Mouse (Mus musculus) megakaryocyte-erythroid progenitor cell, adult 5-6 weeks (primary cell): ENCODE data around the gene Xpa. TPM values are rescaled to one million over a fixed set of nuclear protein-coding genes. Genes with fewer than 3 reads are reported as not detected.
"Not testable (repeated sequence)": the region's sequence is repeated elsewhere in the genome, so short reads cannot be mapped to it uniquely, and the experiment has no call there.

Source experiments
- ATAC-seq: replicated peaks from 2 replicates; pipeline ENCODE4 v1.8.0; 2016; ENCODE audit warnings: mild to moderate bottlenecking, inconsistent platforms; ENCODE audit not compliant: severe bottlenecking, poor library complexity, low FRiP score, low TSS enrichment
- total RNA-seq, 2 experiments: library from RNA; stranded (forward) in 1 of 2; stranded (reverse) in 1 of 2; fragments of 200-1000, 215-1000 nt in 1 of 2; fragments of >200 nt in 1 of 2; fragmentation: Nextera tagmentation in 1 of 2; gene quantifications; 2 replicates each; pipeline ENCODE4 v1.2.3; 2014 to 2017

The Xpa gene
- total RNA-seq (2014; fragmentation: Nextera tagmentation): 11.1 and 26.6 TPM in 2 replicates
- 32.6 and 60.5 TPM in 2 replicates for total RNA-seq (2017)

DNA sequence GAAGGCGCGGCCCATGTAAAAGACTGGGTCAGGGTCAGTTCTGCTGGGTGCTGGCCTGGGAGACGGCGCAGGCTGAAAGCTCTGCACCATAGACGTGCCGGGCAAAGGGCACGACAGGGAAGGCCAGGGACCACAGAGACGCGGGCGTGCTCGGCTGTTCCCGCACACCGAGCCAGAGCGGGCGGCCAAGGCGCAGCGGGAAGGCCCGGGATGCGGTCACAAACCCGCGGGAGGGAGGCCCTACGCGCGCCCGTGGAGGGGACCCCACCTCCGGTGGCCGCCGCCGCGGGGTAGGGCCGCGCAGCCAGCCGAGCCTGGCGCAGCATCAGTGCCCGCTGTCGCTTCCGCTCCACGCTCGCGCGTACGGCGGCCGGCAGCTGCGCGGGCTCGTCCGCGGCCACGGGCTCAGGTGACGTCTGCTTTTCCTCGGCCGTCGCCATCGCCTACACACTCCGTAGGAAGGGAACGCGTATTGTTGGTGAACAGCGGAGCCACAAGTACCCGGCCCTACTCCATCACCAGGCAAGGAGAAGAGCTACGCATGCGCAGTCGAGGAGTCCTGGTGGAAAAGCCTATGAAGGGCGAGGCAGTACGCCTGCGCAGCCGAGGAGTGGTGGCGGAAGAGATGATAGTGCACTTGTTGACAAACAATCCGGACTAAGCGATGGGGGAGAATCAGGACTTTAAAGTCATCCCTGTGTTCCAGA, at the start of gene Xpa:
Gene Xpa, minus strand, starts transcription at position 531 of the 707 bp plus-strand sequence.
- peak; percentile 95 for ATAC-seq

DNA sequence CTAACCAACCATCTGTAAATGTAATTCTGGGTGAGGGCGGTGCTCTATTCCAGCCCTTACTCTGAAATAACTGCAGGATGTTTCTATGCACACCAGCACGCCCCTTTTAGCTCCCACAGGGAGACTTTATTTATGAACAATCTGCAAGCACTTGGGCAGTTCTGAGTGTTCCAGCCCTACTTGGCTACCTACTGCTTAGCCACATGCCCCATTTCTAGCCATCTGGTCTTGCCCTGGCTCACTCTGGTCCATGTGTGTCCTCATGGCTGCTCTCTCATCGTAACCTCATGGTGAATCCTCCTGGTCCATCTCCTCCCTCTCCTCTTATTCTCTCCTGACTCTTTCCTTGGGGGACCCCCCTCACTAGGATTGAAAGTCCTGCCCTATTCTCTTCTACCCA, 39.8 kb upstream of the Xpa start:
- ATAC-seq: no peak

DNA sequence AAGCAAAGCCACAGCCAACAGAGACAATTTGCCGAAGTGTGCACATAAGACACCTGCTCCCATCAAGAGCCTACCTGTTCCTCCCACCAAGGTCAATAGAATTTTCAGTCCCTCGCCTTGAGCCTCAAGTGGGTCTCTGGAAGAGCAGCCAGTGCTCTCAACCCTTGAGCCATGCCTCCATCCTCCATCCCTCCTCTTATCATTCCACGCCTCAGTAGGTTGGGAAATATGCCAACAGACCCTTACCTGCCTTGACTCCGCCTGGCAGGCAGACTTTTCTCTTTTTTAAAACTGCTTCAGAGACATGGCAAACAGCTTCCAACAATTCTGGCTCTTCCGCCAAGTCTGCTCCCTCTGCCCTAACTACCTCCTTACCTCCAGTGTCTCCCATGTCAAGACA, 38.6 kb upstream of the Xpa start:
- ATAC-seq: no peak

DNA sequence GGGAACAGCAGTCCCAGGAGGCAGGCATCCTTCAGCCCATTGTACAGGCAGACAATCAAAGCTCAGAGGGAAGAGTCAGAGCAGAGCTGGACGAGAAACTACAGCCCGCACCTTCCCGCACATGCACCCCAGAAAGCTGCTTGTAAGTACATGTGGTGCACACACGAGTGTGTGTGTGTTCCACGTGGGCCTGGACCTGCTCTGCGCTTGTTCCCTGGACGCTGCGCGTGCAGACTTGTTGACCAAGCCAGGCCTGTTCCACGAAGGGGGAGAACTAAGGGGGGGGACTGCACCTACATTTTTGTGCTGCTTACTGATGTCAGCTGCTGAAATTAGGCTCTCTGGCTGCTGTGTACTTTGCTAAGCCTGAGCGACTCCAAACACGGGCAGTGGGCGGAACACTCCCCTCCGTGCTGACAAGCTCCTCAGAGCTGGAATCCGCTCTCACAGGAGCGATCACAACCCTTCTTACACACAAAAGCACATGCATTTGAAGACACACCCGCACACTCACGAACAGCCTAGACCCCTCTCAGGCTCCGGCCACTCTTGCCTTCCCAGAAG, 30.9 kb upstream of the Xpa start:
- ATAC-seq: no peak

DNA sequence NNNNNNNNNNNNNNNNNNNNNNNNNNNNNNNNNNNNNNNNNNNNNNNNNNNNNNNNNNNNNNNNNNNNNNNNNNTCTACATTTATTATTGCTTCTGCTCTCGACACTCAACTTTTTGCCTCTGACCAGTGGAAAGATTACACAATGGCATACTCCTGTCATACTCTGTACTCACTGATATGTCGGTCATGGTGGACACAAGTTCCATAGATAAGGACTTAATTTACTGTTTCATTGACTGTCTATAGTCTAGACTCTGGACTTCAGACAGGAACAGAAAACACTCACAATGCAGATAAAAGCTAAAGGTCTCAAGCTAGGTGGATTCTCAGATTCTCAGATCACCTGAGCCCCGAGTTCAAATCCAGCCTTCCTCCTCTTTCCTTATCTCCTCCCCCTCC, 25.0 kb upstream of the Xpa start:
- no peak for ATAC-seq

DNA sequence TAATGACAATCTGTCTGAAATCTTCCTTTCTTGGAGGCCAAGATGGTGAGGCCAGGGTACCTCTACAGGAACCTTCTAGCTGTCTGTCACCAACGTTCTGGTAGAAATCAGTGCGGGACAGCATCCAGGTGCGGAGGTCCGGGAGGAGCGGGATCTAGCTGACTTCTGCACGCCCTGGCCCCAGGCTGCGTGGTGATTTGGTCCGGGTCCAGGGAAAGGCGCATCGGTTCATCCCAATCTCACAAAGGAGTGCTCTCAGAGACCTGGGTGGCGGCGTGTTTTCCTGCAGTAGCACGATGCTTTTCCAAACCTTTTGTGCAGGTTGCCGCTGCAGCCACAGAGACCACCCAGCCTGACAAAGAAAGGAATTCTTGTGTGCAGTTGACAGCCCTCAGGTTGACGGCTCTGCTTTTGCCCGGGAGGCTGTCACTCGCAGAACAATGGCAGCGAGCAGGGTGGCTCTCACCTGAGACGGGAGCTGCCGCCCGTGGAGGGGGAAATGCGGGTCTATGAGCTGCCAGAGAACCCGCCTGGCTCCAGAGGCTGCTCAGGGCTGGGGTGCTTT, 6.5 kb upstream of the Xpa start:
- ATAC-seq: no peak

DNA sequence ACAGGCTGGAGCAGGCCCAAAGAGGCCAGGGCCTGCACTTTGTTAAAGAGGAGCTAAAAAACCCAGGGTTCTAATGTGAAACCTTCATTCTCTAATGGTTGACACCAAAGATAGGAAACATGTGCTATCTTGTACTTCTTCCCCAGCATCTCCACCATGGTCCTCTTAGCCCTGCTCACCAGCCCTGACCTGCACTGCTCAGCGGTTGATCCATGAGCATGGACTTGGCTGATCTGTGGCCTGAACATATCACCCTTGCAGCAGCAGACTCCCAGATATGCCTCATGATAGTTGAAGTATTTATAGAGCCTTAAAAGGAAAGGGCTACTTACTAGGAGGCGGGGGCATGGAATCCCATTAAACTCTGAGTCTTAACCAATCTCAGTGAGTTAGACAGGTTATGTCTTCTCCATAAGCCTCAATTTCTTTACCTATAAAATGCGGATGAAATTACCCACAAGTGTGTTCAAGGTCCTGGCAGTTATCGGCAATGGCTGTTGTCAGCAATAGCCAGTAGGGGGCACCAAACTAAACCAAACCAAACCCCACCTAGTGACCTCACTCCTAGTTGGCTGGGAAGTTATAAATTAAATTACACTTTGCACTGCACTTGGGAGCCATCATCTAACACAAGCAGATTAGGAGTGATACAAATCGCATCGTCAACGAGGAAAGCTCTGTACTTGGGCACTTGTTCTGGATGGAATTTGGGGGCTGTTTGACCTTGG, 5.9 kb upstream of the Xpa start:
- peak; percentile 75 for ATAC-seq

DNA sequence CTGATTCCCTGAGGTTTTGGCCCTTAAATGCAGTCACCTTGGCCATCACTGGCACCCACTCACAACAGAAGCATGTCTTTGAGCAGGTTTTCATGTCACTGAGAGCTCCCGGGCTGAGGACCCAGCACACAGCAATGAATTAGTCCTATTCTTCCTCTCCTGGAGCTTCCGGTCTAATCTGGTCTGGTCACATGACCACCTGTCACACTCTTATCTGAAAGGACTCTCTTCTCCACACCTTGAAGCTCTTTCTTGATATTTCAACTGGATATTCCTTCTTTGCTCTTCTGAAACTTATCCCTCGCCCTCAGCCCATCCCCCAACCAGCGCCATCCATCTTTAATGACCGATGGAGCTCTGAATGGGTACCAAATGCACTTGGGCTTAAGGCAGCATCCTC, 2.0 kb upstream of the Xpa start:
- ATAC-seq: no peak

DNA sequence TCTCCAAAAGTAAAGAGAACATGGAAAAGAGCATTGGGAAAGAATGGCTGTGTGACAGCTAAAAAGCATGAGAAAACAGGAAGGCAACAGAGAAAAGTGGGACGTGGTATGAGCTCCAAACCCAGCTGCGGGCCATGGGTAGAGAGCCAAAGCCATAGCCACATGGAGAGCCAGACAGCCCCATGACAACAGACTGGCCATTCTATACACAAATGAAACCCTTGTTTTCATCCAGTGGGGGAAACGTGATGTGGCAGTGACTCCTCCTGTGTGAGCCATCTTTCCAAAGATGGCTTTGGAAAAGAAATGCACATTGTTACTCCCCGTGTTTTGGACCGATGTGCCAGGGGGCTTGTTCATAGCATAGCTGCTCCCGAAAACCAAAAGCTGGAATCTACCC, 402 bp upstream of the Xpa start:
- peak; percentile 23; the same call in 1 of the 2 replicates for ATAC-seq

DNA sequence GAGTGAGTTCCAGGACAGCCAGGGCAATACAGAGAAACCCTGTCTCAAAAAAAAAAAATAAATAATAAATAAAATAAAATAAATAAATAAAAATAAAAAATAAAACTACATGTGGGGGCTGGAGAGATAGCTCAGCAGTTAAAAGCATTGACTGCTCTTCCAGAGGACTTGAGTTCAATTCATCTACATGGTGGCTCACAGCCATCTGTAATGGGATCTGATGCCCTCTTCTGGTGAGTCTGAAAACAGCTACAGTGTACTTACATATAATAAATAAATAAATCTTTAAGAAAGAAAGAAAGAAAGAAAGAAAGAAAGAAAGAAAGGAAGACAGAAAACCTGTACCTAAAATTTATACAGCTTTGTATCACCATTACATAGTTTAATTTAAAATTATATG, 4.1 kb downstream of the Xpa start:
- ATAC-seq: not testable (repeated sequence)

DNA sequence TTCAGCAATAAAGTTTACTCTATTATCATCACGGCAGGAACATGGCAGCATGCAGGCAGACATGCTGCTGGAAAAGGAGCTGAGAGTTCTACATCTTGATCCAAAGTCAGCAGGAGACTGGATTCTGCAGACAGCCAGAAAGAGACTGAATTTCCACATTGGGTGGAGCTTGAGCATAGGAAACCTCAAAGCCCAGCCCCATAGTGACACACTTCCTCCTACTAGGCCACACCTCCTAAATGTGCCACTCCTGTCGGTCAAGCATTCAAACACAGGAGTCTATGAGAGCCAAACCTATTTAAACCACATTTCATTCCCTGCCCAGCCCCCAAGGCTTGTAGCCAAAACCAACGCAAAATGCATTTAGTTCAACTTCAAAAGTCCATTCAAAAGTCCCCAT, 9.6 kb downstream of the Xpa start:
- ATAC-seq: no peak

DNA sequence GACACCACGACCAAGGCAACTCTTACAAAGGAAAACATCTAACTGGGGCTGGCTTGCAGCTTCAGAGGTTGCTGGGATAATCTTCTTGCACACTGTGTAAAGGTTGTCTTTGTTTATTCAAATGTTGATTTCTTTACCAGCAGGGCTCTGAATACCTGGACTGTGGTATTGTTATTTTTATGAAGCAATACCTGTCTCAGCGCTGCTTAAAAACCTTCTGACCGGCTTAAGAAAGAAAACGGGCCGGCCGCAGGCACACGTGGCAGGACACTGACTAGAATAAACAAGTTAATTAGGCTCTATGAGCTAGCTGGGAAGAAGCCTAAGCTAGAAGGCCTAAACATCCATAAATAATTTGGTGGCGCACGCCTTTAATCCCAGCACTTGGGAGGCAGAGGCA, 10.2 kb downstream of the Xpa start:
- no peak for ATAC-seq

DNA sequence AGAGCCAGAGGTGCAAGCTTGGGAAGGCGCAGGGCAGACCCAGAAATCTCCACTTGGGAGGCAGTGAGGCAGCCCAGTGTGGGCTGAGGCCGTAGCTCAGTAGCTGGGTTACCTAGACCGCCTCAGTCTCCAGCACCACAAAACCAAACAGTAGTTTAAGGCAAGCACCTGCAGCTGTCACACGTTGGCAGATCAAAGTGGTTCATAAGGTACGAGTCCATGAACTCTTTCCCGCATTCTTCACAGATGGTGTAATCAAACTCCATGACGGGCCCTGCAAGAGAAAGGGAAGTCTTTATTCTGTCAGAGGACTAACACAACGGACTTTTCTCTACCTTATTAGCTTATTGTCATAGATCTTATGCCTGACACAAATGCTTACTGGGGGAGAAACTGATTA, 10.7 kb downstream of the Xpa start:
- ATAC-seq: no peak

DNA sequence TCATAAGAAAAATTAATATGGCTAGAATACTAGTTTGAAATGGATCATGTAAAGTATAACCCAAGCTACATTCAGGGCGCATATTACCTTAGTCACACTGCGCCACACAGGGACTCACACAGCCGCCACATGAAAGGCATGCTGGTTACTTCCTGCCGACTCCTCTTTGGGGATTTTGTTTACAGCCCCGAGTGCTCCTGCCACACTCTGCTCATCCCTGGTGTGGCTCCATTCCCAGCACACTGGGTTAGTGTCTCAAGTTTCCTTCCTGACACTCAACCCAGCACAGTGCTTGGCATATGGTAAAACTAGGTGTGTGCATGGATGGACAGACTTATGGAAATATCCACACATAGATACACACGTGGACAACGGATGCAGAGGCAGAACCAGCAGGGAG, 13.9 kb downstream of the Xpa start:
- no peak for ATAC-seq

DNA sequence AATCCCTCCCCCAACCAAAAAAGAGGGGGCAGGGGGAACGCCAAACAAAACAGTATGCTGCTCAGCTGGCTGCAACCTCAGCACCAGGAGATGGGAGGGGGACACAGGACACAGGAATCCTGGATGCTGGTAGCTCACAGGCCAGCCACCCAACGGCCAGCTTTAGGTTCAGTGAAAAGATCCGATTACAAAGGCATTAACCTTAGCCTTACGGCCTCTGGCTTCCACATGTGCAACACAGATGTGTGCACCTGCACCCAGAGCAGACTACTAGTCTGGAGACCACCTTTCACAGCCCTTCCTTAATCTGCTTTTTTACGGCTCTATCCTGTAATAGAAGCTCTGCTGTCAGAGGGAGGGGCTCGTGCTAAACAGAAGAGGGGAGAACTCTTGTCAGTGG, 14.9 kb downstream of the Xpa start:
- no peak for ATAC-seq

DNA sequence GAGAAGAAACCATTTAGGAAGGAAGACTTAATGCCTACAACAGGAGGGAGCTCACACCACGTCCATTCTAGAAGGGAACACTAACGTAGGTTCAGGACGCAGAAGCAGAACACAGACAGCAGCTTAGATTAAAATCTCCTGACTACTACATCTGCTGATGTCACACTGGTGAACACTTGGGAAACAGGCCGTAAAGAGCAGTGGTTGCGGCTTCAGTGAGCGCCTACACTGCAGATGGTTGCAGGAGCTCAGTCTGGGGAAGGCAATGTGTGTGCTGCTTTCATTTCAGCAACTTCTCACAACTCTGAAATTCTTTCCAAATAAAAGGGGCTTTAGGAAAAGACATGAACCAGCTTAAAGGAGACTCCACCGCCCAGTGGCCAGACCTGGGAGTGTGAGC, 18.6 kb downstream of the Xpa start:
- no peak for ATAC-seq

DNA sequence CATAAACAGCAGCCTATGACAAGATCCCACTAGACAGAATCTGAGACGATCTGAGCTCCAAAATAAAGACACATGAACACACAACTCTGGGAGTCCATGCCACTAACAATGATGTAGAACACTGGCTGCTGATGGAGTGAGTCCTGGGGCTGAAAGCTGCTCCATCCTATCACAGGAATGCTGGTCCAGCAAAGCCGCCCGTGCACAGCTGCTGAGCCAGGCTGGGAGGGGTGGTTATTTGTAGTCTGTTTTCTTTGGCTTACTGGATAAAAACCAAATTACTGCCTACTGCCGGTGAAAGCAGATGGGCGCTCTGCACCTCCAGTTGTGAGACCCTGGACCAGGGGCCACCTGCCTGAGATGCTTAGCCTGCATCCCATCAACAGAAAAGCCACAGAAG, 19.1 kb downstream of the Xpa start:
- ATAC-seq: no peak

DNA sequence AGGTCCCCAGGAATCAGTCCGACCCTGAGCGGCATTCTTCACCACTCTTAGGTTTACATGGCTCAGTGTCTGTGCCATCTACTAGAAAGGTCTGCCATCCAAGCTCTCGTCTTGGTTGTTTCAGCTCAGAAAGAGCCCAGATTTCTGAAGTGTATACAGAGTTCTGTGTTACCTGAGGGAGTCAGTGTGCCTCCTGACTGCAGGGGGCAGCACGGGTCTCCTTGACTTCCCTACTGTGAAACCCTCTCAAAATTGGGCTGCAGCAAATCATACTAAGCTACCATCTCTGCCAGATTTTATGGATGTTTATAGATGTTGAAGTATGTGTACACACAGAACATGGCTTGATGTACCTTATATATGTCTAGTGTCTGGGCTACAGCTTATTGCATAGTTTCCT, 19.8 kb downstream of the Xpa start:
- ATAC-seq: no peak

DNA sequence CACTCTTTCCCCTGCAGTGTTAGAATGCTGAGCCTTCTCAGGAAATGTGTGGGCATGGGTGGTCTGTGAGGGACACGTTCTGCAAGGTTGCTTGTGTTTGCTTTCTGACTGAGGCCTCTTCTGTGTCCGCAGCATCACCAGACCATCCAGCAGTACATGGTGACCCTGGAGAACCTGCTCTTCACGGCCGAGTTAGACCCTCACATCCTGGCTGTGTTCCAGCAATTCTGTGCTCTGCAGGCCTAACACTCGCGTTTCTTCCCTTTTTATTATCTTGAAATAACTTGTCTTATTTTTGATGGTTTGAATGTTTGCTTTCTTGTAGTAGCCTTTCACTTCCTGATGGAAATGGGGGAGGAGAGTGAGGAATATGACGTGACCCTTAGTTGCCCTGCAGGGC, 24.4 kb downstream of the Xpa start:
- no peak for ATAC-seq

DNA sequence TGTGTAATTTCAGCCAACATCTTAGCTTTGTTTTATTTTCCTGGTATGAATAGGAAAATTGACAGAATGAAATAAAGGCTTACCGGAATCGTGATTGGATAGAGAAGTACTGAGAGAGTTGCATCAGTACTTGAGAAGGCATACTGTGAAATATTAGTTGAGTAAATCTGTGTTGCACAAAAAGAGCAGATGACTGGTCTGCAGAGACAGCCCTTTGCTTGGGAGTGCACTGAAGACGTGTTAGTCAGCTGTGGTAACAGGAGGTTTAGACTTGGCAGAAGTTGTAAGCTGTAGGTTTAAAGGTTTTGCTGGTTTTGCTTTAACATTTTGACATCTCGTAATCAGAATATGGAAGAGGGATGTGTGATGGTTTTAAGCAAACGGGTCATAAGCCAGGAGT, 30.3 kb downstream of the Xpa start:
- ATAC-seq: no peak

DNA sequence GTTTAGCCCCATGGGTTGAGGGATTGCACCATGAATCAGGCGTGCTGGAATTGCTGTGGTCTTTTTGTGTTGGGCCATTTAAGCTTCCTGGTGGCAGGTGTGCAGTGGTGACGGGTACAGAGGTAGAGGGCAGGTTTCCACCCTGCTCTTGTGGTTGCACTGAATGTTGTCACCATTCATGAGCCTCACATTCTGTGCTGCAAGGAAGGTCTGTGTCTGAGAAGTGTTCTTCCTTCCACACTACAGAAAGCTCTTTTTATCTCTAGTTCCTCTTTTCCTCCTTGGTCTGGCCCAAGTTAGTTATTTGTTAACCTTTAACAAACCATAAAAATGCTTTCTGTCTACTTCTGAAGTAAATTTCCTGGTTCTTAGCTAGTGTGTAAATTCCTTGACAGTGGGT, 32.1 kb downstream of the Xpa start:
- ATAC-seq: no peak
